Mouse (Mus musculus): ENCODE results near the gene Ppm1h. TPM values are rescaled to one million over a fixed set of nuclear protein-coding genes. Genes with fewer than 3 reads are reported as not detected.

Gene Ppm1h
- total and polyA plus RNA-seq, 2 experiments from 2014 or later: 50.3 to 60.2 TPM

DNA sequence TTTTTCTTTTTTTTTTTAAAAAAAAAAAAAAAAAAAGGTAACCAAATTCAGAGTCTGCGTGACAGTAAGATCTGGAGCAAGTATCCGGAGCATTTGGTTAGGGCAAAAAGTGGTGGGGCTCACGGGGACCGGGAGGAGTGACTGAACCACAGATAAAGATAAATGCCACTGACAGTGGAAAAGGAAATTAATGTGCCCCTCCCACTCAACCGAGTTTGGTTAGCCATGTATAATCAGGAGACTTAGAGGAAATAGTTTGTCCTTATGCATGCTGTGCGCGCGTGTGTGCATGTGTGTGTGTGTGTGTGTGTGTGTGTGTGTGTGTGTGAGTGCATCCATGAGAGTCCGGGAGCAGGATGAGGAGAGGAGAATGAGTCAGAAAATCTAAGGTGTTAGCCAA, 297.5 kb downstream of the Ppm1h start:
- H3K27ac ChIP-seq: no peak overlapping the region
- 67% methylated on average over 9 of the region's 9 CpGs for WGBS
- ATAC-seq: no peak

DNA sequence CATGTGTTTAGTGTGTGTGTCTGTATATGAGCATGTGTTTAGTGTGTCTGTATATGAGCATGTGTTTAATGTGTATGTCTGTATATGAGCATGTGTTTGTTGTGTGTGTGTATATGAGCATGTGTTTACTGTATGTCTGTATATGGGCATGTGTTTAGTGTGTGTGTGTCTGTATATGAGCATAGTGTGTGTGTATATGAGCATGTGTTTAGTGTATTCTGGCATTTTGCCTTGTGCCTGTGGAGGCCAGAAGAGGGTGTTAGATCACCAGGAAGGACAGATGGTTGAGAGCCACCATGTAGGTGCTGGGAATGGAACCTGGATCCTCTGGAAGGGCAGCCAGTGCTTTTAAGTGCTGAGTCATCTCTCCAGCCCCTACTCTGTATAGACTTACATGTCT, 300.8 kb downstream of the Ppm1h start:
- H3K36me3 ChIP-seq (ENCODE audit: insufficient read depth, low read length): 0 out of 2 replicates have a peak, but pooled peaks cover 5% of the 10 kb centered on the region
- no peaks in the 10 kb centered on the region for H3K4me1 ChIP-seq (ENCODE audit: insufficient read depth, low read length)
- DNase-seq (ENCODE audit: low spot score) (no peak), ATAC-seq (no peak)
- H3K4me3 ChIP-seq (ENCODE audit: low read length): no peak overlapping the region
- H3K9ac ChIP-seq (replicated peaks; ENCODE audit: low read length): no peak overlapping the region
- no peaks in the 10 kb centered on the region for H3K9me3 ChIP-seq (ENCODE audit: low read length)
- no peak overlapping the region for H3K4me2 ChIP-seq (ENCODE audit: low read depth, low read length)
- H3K27me3 ChIP-seq (ENCODE audit: insufficient read depth, low read length): no peaks in the 10 kb centered on the region
- no peak overlapping the region for H3K27ac ChIP-seq
- TF ChIP-seq CTCF (IDR thresholded peaks at IDR 0.05; ENCODE audit: low read depth): no peak

More for the DNA sequence above, 297.5 kb downstream of the Ppm1h start:
- no peak overlapping the region for H3K4me2 ChIP-seq (ENCODE audit: low read depth, low read length)
- no peak overlapping the region for H3K4me3 ChIP-seq (ENCODE audit: low read length)
- H3K9me3 ChIP-seq (ENCODE audit: low read length): no peaks in the 10 kb centered on the region
- no peak overlapping the region for H3K9ac ChIP-seq (replicated peaks; ENCODE audit: low read length)
- H3K27me3 ChIP-seq (ENCODE audit: insufficient read depth, low read length): no peaks in the 10 kb centered on the region
- no peaks in the 10 kb centered on the region for H3K4me1 ChIP-seq (ENCODE audit: insufficient read depth, low read length)
- H3K36me3 ChIP-seq (ENCODE audit: insufficient read depth, low read length): 0 out of 2 replicates have a peak, but pooled peaks cover 5% of the 10 kb centered on the region
- no peak for DNase-seq (ENCODE audit: low spot score)
- no peak for TF ChIP-seq CTCF (IDR thresholded peaks at IDR 0.05; ENCODE audit: low read depth)

DNA sequence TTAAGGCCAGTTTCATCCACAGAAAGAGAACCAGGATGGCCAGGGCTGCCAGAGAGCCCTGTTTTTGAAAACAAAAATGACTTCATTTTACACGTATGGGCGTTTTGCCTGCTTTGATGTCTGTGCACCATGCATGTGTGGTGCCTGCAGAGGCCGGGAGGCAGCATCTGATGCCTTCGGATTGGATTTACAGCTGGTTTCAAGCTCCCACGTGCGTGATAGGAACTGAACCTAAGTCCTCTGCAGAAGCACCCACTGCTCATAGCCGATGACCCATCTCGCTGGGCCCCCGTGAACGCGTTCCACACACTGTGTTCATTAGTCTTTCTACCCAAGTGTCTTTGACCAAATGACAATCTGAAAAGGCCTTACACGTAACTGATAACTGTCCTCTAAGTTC, 301.6 kb downstream of the Ppm1h start:
- Histone ChIP-seq H3K27ac (no peak overlapping the region), H3K27me3 (ENCODE audit: insufficient read depth, low read length) (no peaks in the 10 kb centered on the region), H3K9me3 (ENCODE audit: low read length) (no peaks in the 10 kb centered on the region), H3K36me3 (ENCODE audit: insufficient read depth, low read length) (0 out of 2 replicates have a peak, but pooled peaks cover 5% of the 10 kb centered on the region), H3K9ac (replicated peaks; ENCODE audit: low read length) (no peak overlapping the region), H3K4me1 (ENCODE audit: insufficient read depth, low read length) (no peaks in the 10 kb centered on the region), H3K4me2 (ENCODE audit: low read depth, low read length) (no peak overlapping the region), H3K4me3 (ENCODE audit: low read length) (no peak overlapping the region)
- TF ChIP-seq CTCF (IDR thresholded peaks at IDR 0.05; ENCODE audit: low read depth): no peak
- 94% methylated on average over 12 of the region's 12 CpGs for WGBS
- ATAC-seq: no peak
- DNase-seq (ENCODE audit: low spot score): no peak

DNA sequence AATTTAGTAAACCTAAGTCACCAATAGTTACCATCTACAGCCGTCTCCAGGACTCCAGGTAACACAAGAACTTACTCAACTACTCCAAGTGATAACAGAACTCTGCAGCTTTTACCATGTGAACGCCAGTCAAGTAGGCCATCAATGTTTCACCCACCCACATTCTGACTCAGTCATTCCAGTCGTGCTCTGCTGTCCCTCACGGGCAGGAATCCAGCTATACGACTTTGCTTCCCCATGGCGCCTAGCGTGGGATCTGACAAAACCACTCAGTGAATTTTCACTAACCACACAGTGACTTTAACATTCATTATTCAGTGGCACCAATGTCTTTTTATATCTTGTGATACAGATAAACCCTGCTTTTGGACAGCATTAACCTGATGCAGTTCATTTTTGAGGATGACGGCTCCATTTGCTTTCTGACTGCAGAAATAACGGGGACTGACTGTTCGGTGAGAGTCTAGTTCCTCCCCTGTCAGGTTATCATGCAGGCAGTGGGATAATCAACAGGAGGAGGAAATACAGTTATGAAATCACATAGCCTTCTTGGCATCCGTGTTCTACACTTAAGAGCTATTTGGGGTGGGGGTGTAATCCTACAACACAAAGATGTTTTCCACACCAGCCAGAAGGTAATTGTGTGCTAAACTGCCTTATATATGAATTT, 304.5 kb downstream of the Ppm1h start:
- 34% methylated on average over 11 of the region's 11 CpGs for WGBS
- Histone ChIP-seq H3K27ac (peak overlapping the region; percentile 29; the same call in 1 of the 2 replicates), H3K4me1 (ENCODE audit: insufficient read depth, low read length) (no peaks in the 10 kb centered on the region), H3K9ac (replicated peaks; ENCODE audit: low read length) (peak overlapping the region; percentile 97), H3K9me3 (ENCODE audit: low read length) (no peaks in the 10 kb centered on the region), H3K27me3 (ENCODE audit: insufficient read depth, low read length) (no peaks in the 10 kb centered on the region), H3K4me3 (ENCODE audit: low read length) (peak overlapping the region; percentile 98), H3K4me2 (ENCODE audit: low read depth, low read length) (peak overlapping the region; percentile 70), H3K36me3 (ENCODE audit: insufficient read depth, low read length) (0 out of 2 replicates have a peak, but pooled peaks cover 5% of the 10 kb centered on the region)
- no peak for DNase-seq (ENCODE audit: low spot score)
- TF ChIP-seq CTCF (IDR thresholded peaks at IDR 0.05; ENCODE audit: low read depth): no peak
- no peak for ATAC-seq

DNA sequence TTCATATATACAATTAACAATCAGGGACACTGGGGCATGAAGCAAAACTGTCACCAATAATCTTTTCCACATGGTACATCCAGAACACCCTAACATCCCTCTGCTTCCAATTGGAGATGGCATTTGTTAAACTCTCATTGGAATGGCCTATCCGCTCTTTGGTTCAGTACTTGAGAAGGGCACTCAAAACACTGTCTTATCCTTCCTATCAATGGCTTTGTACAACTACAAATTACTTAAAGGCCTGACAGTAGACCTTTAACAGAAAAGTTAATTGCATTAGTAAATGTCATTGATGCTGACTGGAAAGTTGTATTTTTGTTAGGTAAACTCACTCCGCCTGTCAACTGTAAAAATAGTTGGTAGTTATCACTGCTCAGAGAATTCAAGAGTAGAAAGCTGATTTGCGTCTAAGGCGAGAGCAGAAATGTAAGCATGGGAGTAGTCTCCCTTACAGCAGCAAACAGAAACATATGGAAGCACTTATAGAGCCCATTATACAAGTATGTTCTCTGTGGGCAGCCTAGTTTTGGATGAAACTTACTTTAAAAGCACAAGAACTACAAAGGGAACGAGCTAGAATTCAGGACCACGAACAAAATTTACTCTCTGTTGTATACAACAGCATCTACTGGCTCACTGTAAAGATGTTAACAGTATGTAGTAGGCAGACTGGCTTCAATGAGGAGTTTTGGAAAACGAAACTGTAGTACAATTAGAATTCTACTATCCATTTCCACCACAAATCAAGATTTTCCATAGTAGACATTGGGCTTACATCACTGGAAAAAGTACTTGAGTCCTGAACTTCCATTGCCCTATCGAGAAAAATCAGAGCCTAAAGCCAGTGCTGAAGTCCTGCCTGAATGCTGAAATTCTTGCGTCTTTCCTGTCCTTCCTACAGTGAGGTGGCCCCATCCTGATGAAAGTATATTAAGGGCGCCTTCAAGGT, 305.3 kb downstream of the Ppm1h start:
- Histone ChIP-seq H3K27ac (peak overlapping the region; percentile 99; the same call in 1 of the 2 replicates), H3K4me3 (ENCODE audit: low read length) (peak overlapping the region; percentile 98), H3K36me3 (ENCODE audit: insufficient read depth, low read length) (0 out of 2 replicates have a peak, but pooled peaks cover 5% of the 10 kb centered on the region), H3K9ac (replicated peaks; ENCODE audit: low read length) (peak overlapping the region; percentile 97), H3K9me3 (ENCODE audit: low read length) (no peaks in the 10 kb centered on the region), H3K27me3 (ENCODE audit: insufficient read depth, low read length) (no peaks in the 10 kb centered on the region), H3K4me1 (ENCODE audit: insufficient read depth, low read length) (no peaks in the 10 kb centered on the region), H3K4me2 (ENCODE audit: low read depth, low read length) (peak overlapping the region; percentile 70)
- DNase-seq (ENCODE audit: low spot score) (no peak), ATAC-seq (no peak)
- WGBS: 28% methylated on average over 10 of the region's 10 CpGs
- no peak for TF ChIP-seq CTCF (IDR thresholded peaks at IDR 0.05; ENCODE audit: low read depth)

DNA sequence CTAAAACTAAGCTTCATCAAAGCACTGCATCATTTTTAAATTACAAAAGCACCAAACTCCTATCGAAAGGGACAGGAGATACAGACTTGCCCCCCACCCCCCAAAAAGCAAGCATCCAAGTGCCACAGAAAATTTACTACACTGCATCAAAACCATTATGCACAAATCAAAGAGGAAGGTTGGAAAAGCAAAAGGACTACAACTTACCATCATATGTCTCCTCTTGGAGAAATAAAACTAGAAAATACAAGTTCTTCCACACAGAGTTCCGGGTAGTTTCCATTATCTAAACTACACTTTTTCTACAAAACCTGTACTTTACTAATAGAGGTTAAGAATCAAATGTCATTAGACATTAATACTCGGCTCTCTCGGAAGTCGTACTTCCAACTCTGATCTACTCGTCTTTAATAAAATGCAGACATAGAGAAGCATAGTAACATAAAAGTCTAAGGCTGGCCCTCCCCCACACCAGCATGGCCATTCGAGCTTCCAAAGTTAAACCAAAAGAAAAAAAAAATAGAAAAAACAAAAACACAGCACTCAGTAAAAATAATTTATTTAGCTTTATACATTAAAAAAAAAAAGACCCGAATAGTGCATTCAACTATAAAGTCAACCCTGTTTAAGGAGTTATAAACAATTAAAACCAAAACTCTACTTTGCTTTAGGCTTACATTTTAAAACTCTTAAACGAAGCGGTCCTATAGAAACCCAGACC, 306.1 kb downstream of the Ppm1h start:
- no peak for TF ChIP-seq CTCF (IDR thresholded peaks at IDR 0.05; ENCODE audit: low read depth)
- H3K4me1 ChIP-seq (ENCODE audit: insufficient read depth, low read length): no peaks in the 10 kb centered on the region
- 2% methylated on average over 10 of the region's 10 CpGs for WGBS
- ATAC-seq: no peak
- H3K4me3 ChIP-seq (ENCODE audit: low read length): peak overlapping the region; percentile 98
- no peaks in the 10 kb centered on the region for H3K27me3 ChIP-seq (ENCODE audit: insufficient read depth, low read length)
- peak overlapping the region; percentile 70 for H3K4me2 ChIP-seq (ENCODE audit: low read depth, low read length)
- peak overlapping the region; percentile 99 for H3K27ac ChIP-seq
- peak overlapping the region; percentile 97 for H3K9ac ChIP-seq (replicated peaks; ENCODE audit: low read length)
- no peak for DNase-seq (ENCODE audit: low spot score)
- H3K36me3 ChIP-seq (ENCODE audit: insufficient read depth, low read length): 0 out of 2 replicates have a peak, but pooled peaks cover 5% of the 10 kb centered on the region
- H3K9me3 ChIP-seq (ENCODE audit: low read length): no peaks in the 10 kb centered on the region

All from hindbrain, postnatal 0 days (tissue).